ENCODE assay signal across 19 mouse cellular contexts in genomic region chr2:52574929-52575328, GRCm38 (mm10).
DNase-seq lines count a peak whose midpoint lies in the region; ATAC-seq and TF ChIP-seq lines count a peak whose summit lies in the region.
"Had no signal": no experiment of that assay in that cellular context is flagged by ENCODE, and none has a peak within 500 bp of the region (broad histone marks: within the 10 kb centered on the region; RNA-seq: fewer than 3 reads in every experiment).

No protein-coding gene starts in this region.

- peak; percentile 27 for DNase-seq in gastrocnemius, adult 2 months
- no peak for DNase-seq in gastrocnemius, adult 18-20 months (ENCODE audit: low spot score)
- DNase-seq in liver, adult 2 months (ENCODE audit: extremely low read depth, low read depth, low spot score): peak; percentile 17
- peak; percentile 23 for DNase-seq in CH12.LX (ENCODE audit: extremely low read depth)
- DNase-seq in cerebellum, adult 9-11 months: peak; percentile 72
- no peak for DNase-seq in adrenal gland, postnatal 36 days
- DNase-seq in urinary bladder, postnatal 4 days (ENCODE audit: low spot score in 2 of 2): no peak
- DNase-seq: adrenal gland, postnatal 14 days; B cell, adult 2 months; kidney, postnatal 36 days; layer of hippocampus, postnatal 36 days; lung, adult 18-20 months had no signal

- H3K27me3 ChIP-seq in liver, adult 2 months (ENCODE audit: control insufficient read depth, insufficient read depth, low read length): no peaks in the 10 kb centered on the region
- no peaks in the 10 kb centered on the region for H3K27me3 ChIP-seq in liver, embryonic 12.5 days (replicated peaks)
- no peaks in the 10 kb centered on the region for H3K27me3 ChIP-seq in CH12.LX (replicated peaks)
- H3K27me3 ChIP-seq: heart, embryonic 12.5 days; midbrain, embryonic 15.5 days had no signal

- peak; percentile 72 for TF ChIP-seq RAD21 in CH12.LX (IDR thresholded peaks at IDR 0.05; ENCODE audit: low read depth, low read length)

- TF ChIP-seq CTCF in gastrocnemius, adult 2 months (IDR thresholded peaks at IDR 0.05): peak; percentile 56
- peak; percentile 44 for TF ChIP-seq CTCF in liver, adult 2 months (IDR thresholded peaks at IDR 0.05; ENCODE audit: low read depth, low read length)
- TF ChIP-seq CTCF in CH12.LX (conservative IDR thresholded peaks at IDR 0.05 in 1 of 2, IDR thresholded peaks at IDR 0.05 in 1 of 2; ENCODE audit: low read depth in 2 of 2, low read length in 2 of 2): peak in 1 of 2 experiments; percentile 70; a peak in 2 of 4 replicates

- no peaks in the 10 kb centered on the region for H3K9me3 ChIP-seq in liver, embryonic 12.5 days (replicated peaks)
- no peaks in the 10 kb centered on the region for H3K9me3 ChIP-seq in CH12.LX (replicated peaks; ENCODE audit: low read length)
- H3K9me3 ChIP-seq: embryonic facial prominence, embryonic 10.5 days; G1E; heart, embryonic 12.5 days; limb, embryonic 10.5 days; midbrain, embryonic 15.5 days had no signal

- H3K4me3 ChIP-seq in gastrocnemius, adult 2 months: no peak overlapping the region
- no peak overlapping the region for H3K4me3 ChIP-seq in liver, adult 2 months (ENCODE audit: insufficient read depth, low read depth, low read length)
- no peak overlapping the region for H3K4me3 ChIP-seq in liver, embryonic 12.5 days
- H3K4me3 ChIP-seq in CH12.LX (replicated peaks in 1 of 3; ENCODE audit: low read depth in 2 of 3, low read length in 2 of 3, poor library complexity in 1 of 3): no peak overlapping the region
- H3K4me3 ChIP-seq: embryonic facial prominence, embryonic 10.5 days; heart, embryonic 12.5 days; limb, embryonic 10.5 days; midbrain, embryonic 15.5 days had no signal

- H3K27ac ChIP-seq in gastrocnemius, adult 2 months: peak overlapping the region; percentile 20; the same call in 1 of the 2 replicates
- no peak overlapping the region for H3K27ac ChIP-seq in liver, adult 2 months (replicated peaks; ENCODE audit: insufficient read depth, low read depth, low read length)
- H3K27ac ChIP-seq in liver, embryonic 12.5 days: no peak overlapping the region
- no peak overlapping the region for H3K27ac ChIP-seq in CH12.LX (ENCODE audit: insufficient read depth, low read depth)
- H3K27ac ChIP-seq: embryonic facial prominence, embryonic 10.5 days; limb, embryonic 10.5 days; midbrain, embryonic 15.5 days had no signal

- TF ChIP-seq EP300 in CH12.LX (IDR thresholded peaks at IDR 0.05; ENCODE audit: low read length): no peak

- H3K9ac ChIP-seq in liver, adult 2 months (ENCODE audit: low read depth, low read length): no peak overlapping the region
- no peak overlapping the region for H3K9ac ChIP-seq in liver, embryonic 12.5 days
- H3K9ac ChIP-seq in CH12.LX (ENCODE audit: insufficient read depth, low read depth): no peak overlapping the region
- H3K9ac ChIP-seq: heart, embryonic 12.5 days; midbrain, embryonic 15.5 days had no signal

- dilution Hi-C loops in CH12.LX (cut with MboI; ENCODE audit: extremely low pct_ligation_motif_present, extremely low pct_unique_long_range_greater_than_20kb, low sequenced_read_pairs): no loop called here

- in situ Hi-C loops in CH12.LX (cut with MboI; ENCODE audit: low pct_ligation_motif_present, low pct_unique_long_range_greater_than_20kb, low sequenced_read_pairs): loop anchor here (10.0 to 25.0 kb wide), 2 partner anchors 163 to 270 kb away; partner anchors contain the start of gene Arl5a

- H3K4me2 ChIP-seq in liver, embryonic 12.5 days: no peak overlapping the region
- H3K4me2 ChIP-seq in CH12.LX (ENCODE audit: insufficient read depth, low read depth, poor library complexity, severe bottlenecking): no peak overlapping the region
- H3K4me2 ChIP-seq: heart, embryonic 12.5 days; midbrain, embryonic 15.5 days had no signal

- no peaks in the 10 kb centered on the region for H3K79me2 ChIP-seq in liver, adult 2 months (ENCODE audit: control insufficient read depth, insufficient read depth, low read length)
- H3K79me2 ChIP-seq in CH12.LX (replicated peaks; ENCODE audit: control insufficient read depth, extremely low read depth, insufficient read depth, poor library complexity, severe bottlenecking): no peaks in the 10 kb centered on the region

- no peak for ATAC-seq in liver, embryonic 12.5 days
- ATAC-seq: forebrain, embryonic 16.5 days; midbrain, embryonic 15.5 days had no signal

- intact Hi-C loops in gastrocnemius, adult 2 months (cut with DNase I): loop anchor here (5.0 kb wide), 2 partner anchors 38 to 138 kb away; no protein-coding TSS in a partner anchor

- peaks cover 19% of the 10 kb centered on the region for H3K4me1 ChIP-seq in liver, adult 2 months (ENCODE audit: control insufficient read depth, insufficient read depth, low read length)
- H3K4me1 ChIP-seq in liver, embryonic 12.5 days: peaks cover 55% of the 10 kb centered on the region
- peaks cover 0 to 12% of the 10 kb centered on the region in 2 experiments; a peak in 1 of 4 replicates for H3K4me1 ChIP-seq in CH12.LX (ENCODE audit: control insufficient read depth in 1 of 2, insufficient read depth in 2 of 2)
- H3K4me1 ChIP-seq: embryonic facial prominence, embryonic 10.5 days; limb, embryonic 10.5 days; midbrain, embryonic 15.5 days had no signal

- WGBS in liver, adult 2 months: 70% methylated on average over 3 of the region's 3 CpGs
- 76% methylated on average over 3 of the region's 3 CpGs for WGBS in liver, embryonic 12.5 days (ENCODE audit: insufficient replicate concordance)

- no peak for TF ChIP-seq POLR2A in liver, adult 2 months (IDR thresholded peaks at IDR 0.05; ENCODE audit: extremely low read depth, insufficient read depth, low read length)
- no peak for TF ChIP-seq POLR2A in CH12.LX (IDR thresholded peaks at IDR 0.05; ENCODE audit: low read depth, low read length)

- no peaks in the 10 kb centered on the region for H3K36me3 ChIP-seq in liver, adult 2 months (ENCODE audit: control insufficient read depth, insufficient read depth, low read length)
- H3K36me3 ChIP-seq in liver, embryonic 12.5 days: no peaks in the 10 kb centered on the region
- no peaks in the 10 kb centered on the region for H3K36me3 ChIP-seq in CH12.LX (replicated peaks in 1 of 2; ENCODE audit: control insufficient read depth in 1 of 2, insufficient read depth in 1 of 2, low read length in 1 of 2)
- H3K36me3 ChIP-seq: embryonic facial prominence, embryonic 10.5 days; G1E; heart, embryonic 12.5 days; limb, embryonic 10.5 days; midbrain, embryonic 15.5 days had no signal

TF ChIP-seq in CH12.LX, 34 proteins besides CTCF, POLR2A, EP300 and RAD21:
- TF ChIP-seq BHLHE40 (IDR thresholded peaks at IDR 0.05; ENCODE audit: low read depth, low read length) (no peak), UBTF (IDR thresholded peaks at IDR 0.05; ENCODE audit: low read depth, low read length) (no peak), SMC3 (IDR thresholded peaks at IDR 0.05; ENCODE audit: low read depth, low read length) (peak; percentile 73)

Comparison
In these comparisons a context has a peak if more than half of its experiments do, and no peak if none do; other contexts are left out.
1. DNase-seq: peak in gastrocnemius, adult 2 months (single experiment), liver, adult 2 months (single experiment), CH12.LX (single experiment) and cerebellum, adult 9-11 months (single experiment); none in gastrocnemius, adult 18-20 months (single experiment), adrenal gland, postnatal 36 days (0 of 2) and urinary bladder, postnatal 4 days (0 of 2).